Mouse (Mus musculus) spleen, postnatal 14 days (tissue): ENCODE measurements around the gene Acbd6.
A peak's percentile ranks its signal among the peaks of the same experiment; 100 is the strongest.

Experiments used
- DNase-seq, 2 experiments: peaks; one replicate each; pipeline ENCODE4 v3.0.0; 2021 to 2022; ENCODE audit warnings: low spot score in 2 of 2

Acbd6 gene

GRCm38 (mm10) chr1:155558012-155558842 is at the start of gene Acbd6:
TSS of gene Acbd6 (plus strand) at chr1:155558120.
- DNase-seq = peak; percentile 34 to 70

GRCm38 (mm10) chr1:155510263-155510662 is 47.7 kb upstream of the Acbd6 start:
- DNase-seq = no peak

GRCm38 (mm10) chr1:155515866-155516265 is 42.1 kb upstream of the Acbd6 start:
- no peak for DNase-seq

GRCm38 (mm10) chr1:155516594-155516993 is 41.3 kb upstream of the Acbd6 start:
- peak; percentile 16 to 33 for DNase-seq

GRCm38 (mm10) chr1:155517060-155517459 is 40.9 kb upstream of the Acbd6 start:
- DNase-seq = no peak

GRCm38 (mm10) chr1:155520285-155520684 is 37.6 kb upstream of the Acbd6 start:
- no peak for DNase-seq

GRCm38 (mm10) chr1:155522493-155522892 is 35.4 kb upstream of the Acbd6 start:
- no peak for DNase-seq

- no peak for DNase-seq
These were observed 31.7 kb upstream of the Acbd6 start for GRCm38 (mm10) chr1:155526176-155526575.

- DNase-seq = no peak
These were observed 30.7 kb upstream of the Acbd6 start for GRCm38 (mm10) chr1:155527027-155527786.

GRCm38 (mm10) chr1:155527787-155528158 is 30.1 kb upstream of the Acbd6 start:
- DNase-seq = no peak

GRCm38 (mm10) chr1:155528405-155529119 is 29.4 kb upstream of the Acbd6 start:
- DNase-seq = no peak

- DNase-seq = no peak
These were observed 28.6 kb upstream of the Acbd6 start for GRCm38 (mm10) chr1:155529120-155529963.

GRCm38 (mm10) chr1:155530561-155531457 is 27.1 kb upstream of the Acbd6 start:
- no peak for DNase-seq

GRCm38 (mm10) chr1:155532396-155532795 is 25.5 kb upstream of the Acbd6 start:
- no peak for DNase-seq

GRCm38 (mm10) chr1:155532833-155533688 is 24.9 kb upstream of the Acbd6 start:
- no peak for DNase-seq

GRCm38 (mm10) chr1:155533689-155533965 is 24.3 kb upstream of the Acbd6 start:
- no peak for DNase-seq

GRCm38 (mm10) chr1:155537005-155537642 is 20.8 kb upstream of the Acbd6 start:
- peak in 1 of 2 experiments; percentile 34 for DNase-seq

GRCm38 (mm10) chr1:155538006-155538405 is 19.9 kb upstream of the Acbd6 start:
- DNase-seq = no peak

GRCm38 (mm10) chr1:155557642-155558011 is 293 bp upstream of the Acbd6 start:
- DNase-seq = no peak
